Mouse (Mus musculus): ENCODE data around the gene Gm44511.

DNA sequence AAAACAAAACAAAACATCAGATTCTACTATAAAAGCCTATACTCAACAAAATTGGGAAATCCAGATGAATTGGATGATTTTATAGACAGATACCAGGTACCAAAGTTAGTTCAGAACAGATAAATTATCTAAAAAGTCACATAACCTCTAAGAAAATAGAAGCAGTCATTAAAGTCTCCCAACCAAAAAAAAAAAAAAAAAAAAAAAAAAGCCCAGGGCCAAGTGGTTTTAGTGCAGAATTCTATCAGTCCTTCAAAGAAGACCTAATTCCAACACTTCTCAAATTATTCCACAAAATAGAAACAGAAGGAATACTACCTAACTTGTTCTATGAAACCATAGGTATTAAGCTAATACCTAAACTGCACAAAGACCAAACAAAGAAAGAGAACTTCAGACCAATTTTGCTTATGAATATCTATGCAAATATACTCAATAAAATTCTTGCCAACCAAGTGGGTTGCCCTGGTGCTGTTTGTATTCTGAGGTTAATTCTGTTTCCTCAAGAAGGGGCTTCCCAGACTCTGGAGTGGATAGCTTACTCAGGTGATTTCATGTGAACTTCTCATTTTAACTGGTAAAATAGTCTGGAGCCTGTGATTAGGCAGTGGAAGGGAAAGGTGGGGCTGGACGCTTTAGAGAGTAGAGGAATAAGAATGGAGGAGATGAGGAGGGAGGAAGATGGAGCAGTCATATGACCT is 45.9 kb upstream of the Gm44511 start:
- TF ChIP-seq POLR2A (IDR thresholded peaks at IDR 0.05; ENCODE audit: extremely low read depth, insufficient read depth, low read length) (no peak), CTCF (IDR thresholded peaks at IDR 0.05; ENCODE audit: low read depth, low read length) (no peak)
